Mouse (Mus musculus) forebrain, embryonic 11.5 days (tissue): ENCODE results near the gene Pth1r. TPM values are rescaled to one million over a fixed set of nuclear protein-coding genes. Genes with fewer than 3 reads are reported as not detected.
A peak's percentile ranks its signal among the peaks of the same experiment; 100 is the strongest.

Source experiments
- ATAC-seq: fragments of 200-750 bp; cut with Nextera tagmentation; replicated peaks from 2 replicates; pipeline ENCODE4 v1.8.0; 2017; ENCODE audit warnings: moderate TSS enrichment; ENCODE audit not compliant: low FRiP score
- DNase-seq: peaks from one replicate; pipeline ENCODE4 v3.0.0-alpha.2; 2017; ENCODE audit warnings: low spot score
- H3K27ac ChIP-seq: fragments of 300-500 bp; sonication (generic); 2 replicates; pipeline ENCODE4 v1.5.1; 2014; ENCODE audit warnings: low read depth, low read length
- H3K27me3 ChIP-seq: fragments of 300-500 bp; sonication (generic); 2 replicates; pipeline ENCODE4 v1.6.1; 2014; ENCODE audit warnings: mild to moderate bottlenecking, low read length, mixed read lengths; ENCODE audit not compliant: control insufficient read depth, insufficient read depth
- H3K36me3 ChIP-seq: fragments of 300-500 bp; sonication (generic); 2 replicates; pipeline ENCODE4 v1.6.1; 2014; ENCODE audit warnings: mild to moderate bottlenecking, low read length, moderate library complexity, mixed read lengths; ENCODE audit not compliant: control insufficient read depth, insufficient read depth
- H3K4me1 ChIP-seq: fragments of 300-500 bp; sonication (generic); replicated peaks from 2 replicates; pipeline ENCODE4 v1.6.1; 2014; ENCODE audit warnings: low read length, mixed read lengths; ENCODE audit not compliant: control insufficient read depth, insufficient read depth
- H3K4me2 ChIP-seq: fragments of 300-500 bp; sonication (generic); 2 replicates; pipeline ENCODE4 v1.6.1; 2014; ENCODE audit warnings: low read depth, mild to moderate bottlenecking, low read length, moderate library complexity, mixed read lengths; ENCODE audit not compliant: severe bottlenecking
- H3K4me3 ChIP-seq: fragments of 300-500 bp; sonication (generic); 2 replicates; pipeline ENCODE4 v1.5.1; 2014; ENCODE audit warnings: low read depth, low read length
- H3K9ac ChIP-seq: fragments of 300-500 bp; sonication (generic); 2 replicates; pipeline ENCODE4 v1.6.1; 2014; ENCODE audit warnings: low read length
- H3K9me3 ChIP-seq: fragments of 300-500 bp; sonication (generic); 2 replicates; pipeline ENCODE4 v1.6.1; 2016; ENCODE audit warnings: low read length, mixed read lengths; ENCODE audit not compliant: control insufficient read depth
- WGBS: fragments of 180-500 bp; shearing (Covaris S2); extraction: QIAGEN DNeasy Blood & Tissue Kit; methylation state at CpG from one replicate; pipeline ENCODE4 v1.1.7; 2014; 5-methylcytosine and 5-hydroxymethylcytosine counted together
- polyA plus RNA-seq: library from polyadenylated mRNA; unstranded; fragments of >200 nt; fragmentation: Nextera tagmentation; extraction: Ambion mirVana; gene quantifications from 2 replicates; pipeline ENCODE4 v1.2.1, GENCODE M21; 2014

Pth1r gene
- polyA plus RNA-seq, 1 experiment from 2014 or later = 21.3 TPM

DNA sequence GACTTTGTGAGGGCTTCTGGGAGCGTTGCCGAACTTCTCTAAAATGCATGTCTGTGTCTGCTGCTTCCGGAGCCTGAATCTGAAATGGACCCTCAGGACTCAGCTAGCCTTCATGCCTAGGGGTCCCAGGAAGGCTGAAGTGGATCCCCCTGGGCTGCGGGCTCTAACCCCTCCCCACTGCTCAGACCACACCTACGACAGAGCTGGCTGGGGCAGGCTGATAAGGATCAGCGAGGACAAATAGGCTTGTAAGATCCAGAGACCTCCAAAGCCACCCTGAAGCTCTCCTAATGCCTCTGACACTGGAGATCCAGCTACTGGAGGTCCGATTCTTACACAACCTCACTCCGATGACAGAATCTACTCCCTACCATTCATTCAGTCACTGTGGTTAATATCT, 13.8 kb downstream of the Pth1r start:
- H3K4me2 ChIP-seq = peak overlapping the region; percentile 62

DNA sequence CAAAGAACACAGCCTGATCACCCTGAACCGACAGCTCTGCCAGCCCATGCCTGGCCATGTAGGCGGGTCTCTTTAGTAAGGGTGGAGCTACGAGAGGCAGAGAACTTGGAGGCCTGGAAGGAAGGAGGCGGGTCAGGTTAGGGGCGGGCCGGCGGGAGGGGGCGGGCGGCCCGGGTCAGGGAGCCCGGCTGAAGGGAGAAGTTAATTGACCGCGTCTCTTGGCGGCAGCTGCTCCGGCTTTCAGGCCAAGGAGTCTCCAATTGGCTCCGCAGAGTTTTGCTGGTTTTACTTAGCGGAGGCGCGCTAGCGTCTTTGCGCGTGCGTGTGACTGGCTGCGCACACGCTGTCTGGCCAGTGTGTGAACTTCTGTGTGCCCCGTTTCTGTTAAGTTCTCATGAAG, 14.3 kb downstream of the Pth1r start:
- Histone ChIP-seq H3K9ac (peak overlapping the region; percentile 45; the same call in 1 of the 2 replicates), H3K9me3 (no peaks in the 10 kb centered on the region), H3K27me3 (peaks cover 11% of the 10 kb centered on the region), H3K36me3 (no peaks in the 10 kb centered on the region), H3K4me1 (peaks cover 4% of the 10 kb centered on the region), H3K4me3 (peak overlapping the region; percentile 36), H3K4me2 (peak overlapping the region; percentile 62), H3K27ac (no peak overlapping the region)
- WGBS = 0% methylated on average over 25 of the region's 26 CpGs
- DNase-seq (peak; percentile 88), ATAC-seq (peak; percentile 90)

More for the DNA sequence above, 13.8 kb downstream of the Pth1r start:
- Histone ChIP-seq H3K9me3 (no peaks in the 10 kb centered on the region), H3K9ac (peak overlapping the region; percentile 45; the same call in 1 of the 2 replicates), H3K27ac (no peak overlapping the region), H3K4me1 (peaks cover 4% of the 10 kb centered on the region), H3K36me3 (no peaks in the 10 kb centered on the region), H3K4me3 (peak overlapping the region; percentile 36), H3K27me3 (peaks cover 7% of the 10 kb centered on the region; the same call in 1 of the 2 replicates)
- ATAC-seq = peak; percentile 43; the same call in 1 of the 2 replicates
- no peak for DNase-seq
- 12% methylated on average over 8 of the region's 8 CpGs for WGBS

DNA sequence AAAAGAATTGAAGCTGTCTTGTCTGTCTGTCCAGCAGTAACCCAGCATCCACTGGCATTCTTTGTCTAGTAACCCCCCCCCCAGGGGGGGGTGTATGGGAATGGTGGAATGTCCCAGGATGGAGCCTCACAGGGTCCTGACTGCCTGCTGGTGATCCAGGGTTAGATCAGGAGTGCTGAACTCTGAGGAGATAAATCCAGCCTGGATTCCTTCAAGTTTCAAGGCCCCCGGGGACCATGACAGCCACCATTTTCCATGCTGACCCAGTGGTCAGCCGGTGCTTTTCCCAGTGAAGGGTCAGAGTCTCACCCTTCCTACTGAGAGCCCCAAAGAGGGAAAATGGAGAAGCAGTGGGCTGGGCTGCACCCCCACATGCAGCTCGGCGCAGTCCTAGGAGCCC, 15.1 kb downstream of the Pth1r start:
- no peak overlapping the region for H3K4me3 ChIP-seq
- 60% methylated on average over 4 of the region's 4 CpGs for WGBS
- no peaks in the 10 kb centered on the region for H3K36me3 ChIP-seq
- H3K4me2 ChIP-seq = no peak overlapping the region
- no peak overlapping the region for H3K27ac ChIP-seq
- no peak overlapping the region for H3K9ac ChIP-seq
- ATAC-seq (no peak), DNase-seq (no peak)
- no peaks in the 10 kb centered on the region for H3K9me3 ChIP-seq
- H3K4me1 ChIP-seq = peaks cover 8% of the 10 kb centered on the region
- H3K27me3 ChIP-seq = peaks cover 19% of the 10 kb centered on the region

DNA sequence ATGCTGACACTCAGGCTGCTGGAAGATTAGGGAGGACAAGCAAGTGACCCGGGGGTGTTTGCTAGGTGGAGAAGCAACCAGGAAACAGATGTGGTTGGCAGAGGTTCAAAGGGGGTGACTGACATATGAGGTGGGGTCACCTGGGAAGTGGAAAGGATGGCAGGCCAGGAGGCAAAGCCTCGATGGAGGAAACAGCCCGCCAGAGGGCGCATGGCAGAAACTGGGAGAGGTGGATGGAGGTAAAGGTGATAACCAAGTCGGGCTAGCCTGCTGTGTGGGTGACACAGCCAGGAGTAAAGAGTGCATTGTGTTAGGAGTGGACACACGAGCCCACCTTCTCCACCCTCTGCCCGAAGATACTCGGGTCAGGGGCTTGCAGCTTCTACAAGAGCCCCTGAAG, 17.1 kb downstream of the Pth1r start:
- Histone ChIP-seq H3K4me2 (no peak overlapping the region), H3K4me3 (no peak overlapping the region), H3K9ac (no peak overlapping the region), H3K36me3 (no peaks in the 10 kb centered on the region), H3K27ac (no peak overlapping the region), H3K4me1 (peaks cover 14% of the 10 kb centered on the region), H3K9me3 (no peaks in the 10 kb centered on the region), H3K27me3 (peaks cover 29% of the 10 kb centered on the region)
- WGBS = 16% methylated on average over 8 of the region's 8 CpGs
- peak; percentile 67 for DNase-seq
- no peak for ATAC-seq

DNA sequence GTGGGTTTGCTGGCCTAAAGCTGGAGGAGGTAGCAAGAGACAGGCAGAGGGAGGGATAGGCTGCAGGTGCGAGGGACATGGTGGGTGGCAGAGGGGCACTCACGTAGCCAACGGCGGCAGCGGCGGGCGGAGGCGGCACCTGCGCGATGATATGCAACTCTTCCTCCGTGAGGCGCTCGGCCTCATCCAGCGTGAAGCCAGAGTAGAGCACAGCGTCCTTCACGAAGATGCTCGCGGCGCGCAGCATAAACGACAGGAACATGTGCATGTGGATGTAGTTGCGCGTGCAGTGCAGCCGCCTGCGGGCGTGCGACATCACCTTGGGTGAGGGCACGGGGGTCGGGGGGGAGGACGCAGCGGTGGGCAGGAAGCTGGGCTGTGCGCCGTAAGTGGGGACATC, 20.1 kb downstream of the Pth1r start:
- H3K4me1 ChIP-seq = peaks cover 10% of the 10 kb centered on the region; the same call in 1 of the 2 replicates
- no peak for DNase-seq

DNA sequence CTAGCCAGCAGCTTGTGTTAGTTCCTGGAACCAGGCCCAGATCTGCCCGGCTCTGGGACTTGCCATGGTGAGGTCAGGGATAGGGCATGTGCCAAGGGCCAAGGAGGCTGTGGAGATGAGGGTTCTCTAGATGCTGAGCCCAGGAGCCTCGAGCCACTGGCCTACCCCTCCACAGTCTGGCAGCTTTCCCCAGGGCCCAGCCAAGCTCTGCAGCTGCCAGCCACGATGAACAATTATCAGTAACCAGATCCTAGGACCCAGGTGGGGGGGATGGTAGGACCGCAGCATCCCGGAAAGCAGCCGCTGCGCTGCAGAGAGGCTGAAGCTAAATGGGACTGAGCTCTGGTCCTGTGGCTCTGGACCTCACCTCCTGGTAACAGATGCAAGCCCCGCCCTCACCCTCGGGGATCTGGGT, 21.2 kb downstream of the Pth1r start:
- 14% methylated on average over 9 of the region's 9 CpGs for WGBS
- no peak overlapping the region for H3K27ac ChIP-seq
- no peaks in the 10 kb centered on the region for H3K36me3 ChIP-seq
- no peaks in the 10 kb centered on the region for H3K9me3 ChIP-seq
- H3K4me2 ChIP-seq = no peak overlapping the region
- DNase-seq (no peak), ATAC-seq (no peak; the same call in 1 of the 2 replicates)
- peaks cover 29% of the 10 kb centered on the region for H3K27me3 ChIP-seq
- H3K4me1 ChIP-seq = peaks cover 10% of the 10 kb centered on the region; the same call in 1 of the 2 replicates
- no peak overlapping the region for H3K4me3 ChIP-seq
- no peak overlapping the region for H3K9ac ChIP-seq

More for the DNA sequence above, 20.1 kb downstream of the Pth1r start:
- peaks cover 29% of the 10 kb centered on the region for H3K27me3 ChIP-seq
- H3K4me3 ChIP-seq = peak overlapping the region; percentile 15; the same call in 1 of the 2 replicates
- H3K36me3 ChIP-seq = no peaks in the 10 kb centered on the region
- ATAC-seq = no peak
- no peaks in the 10 kb centered on the region for H3K9me3 ChIP-seq
- H3K4me2 ChIP-seq = peak overlapping the region; percentile 41
- 6% methylated on average over 33 of the region's 33 CpGs for WGBS
- peak overlapping the region; percentile 29 for H3K9ac ChIP-seq
- H3K27ac ChIP-seq = no peak overlapping the region

DNA sequence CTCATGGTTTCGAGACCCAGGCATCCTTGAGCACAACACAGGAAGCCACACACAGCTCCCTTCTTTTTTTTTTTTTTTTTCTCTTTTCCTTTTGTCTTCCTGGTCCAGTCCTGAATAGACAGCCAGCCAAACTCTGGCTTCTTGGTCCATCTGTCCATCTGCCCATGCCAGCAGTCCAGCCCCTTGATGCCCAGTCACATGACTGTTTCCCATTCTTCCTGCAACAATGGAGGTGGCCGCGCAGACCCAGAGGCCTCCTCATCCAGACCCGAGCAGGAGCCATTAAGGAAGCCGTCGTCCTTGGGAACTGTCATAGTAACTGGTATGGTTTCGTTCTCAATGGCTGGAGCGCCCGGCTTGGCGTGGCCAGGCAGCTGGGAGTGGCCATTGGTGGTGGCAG, 24.9 kb downstream of the Pth1r start:
- no peak for DNase-seq
- no peaks in the 10 kb centered on the region for H3K36me3 ChIP-seq
- WGBS = 83% methylated on average over 10 of the region's 10 CpGs
- H3K9ac ChIP-seq = no peak overlapping the region
- no peak overlapping the region for H3K4me3 ChIP-seq
- peaks cover 7% of the 10 kb centered on the region; the same call in 1 of the 2 replicates for H3K4me1 ChIP-seq
- peaks cover 15% of the 10 kb centered on the region for H3K27me3 ChIP-seq
- H3K27ac ChIP-seq = no peak overlapping the region
- H3K9me3 ChIP-seq = no peaks in the 10 kb centered on the region
- H3K4me2 ChIP-seq = no peak overlapping the region
- no peak for ATAC-seq

DNA sequence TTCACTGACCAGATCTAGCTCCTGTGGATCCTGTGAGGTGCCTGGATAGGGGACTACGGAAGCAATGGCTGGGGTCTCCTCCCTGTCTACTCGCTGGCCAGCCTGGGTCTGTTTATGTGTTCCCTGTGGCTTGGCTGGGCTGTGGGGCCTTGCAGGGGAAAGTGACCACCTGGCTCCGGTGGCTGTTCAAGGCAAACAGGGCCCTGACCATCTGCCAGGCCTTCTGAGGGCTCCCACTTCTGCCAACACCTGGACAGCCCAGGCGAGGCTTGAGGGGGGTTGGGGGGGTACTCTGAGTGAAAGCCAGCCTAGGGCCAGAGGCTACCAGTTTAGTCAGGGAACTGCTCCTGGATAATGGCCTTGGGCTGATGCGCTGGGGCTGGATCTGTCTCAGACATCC, 27.0 kb downstream of the Pth1r start:
- no peaks in the 10 kb centered on the region for H3K9me3 ChIP-seq
- no peak overlapping the region for H3K4me2 ChIP-seq
- no peaks in the 10 kb centered on the region for H3K36me3 ChIP-seq
- no peaks in the 10 kb centered on the region for H3K27me3 ChIP-seq
- DNase-seq = no peak
- no peak for ATAC-seq
- no peaks in the 10 kb centered on the region for H3K4me1 ChIP-seq
- H3K27ac ChIP-seq = no peak overlapping the region
- H3K9ac ChIP-seq = no peak overlapping the region
- 72% methylated on average over 5 of the region's 5 CpGs for WGBS
- H3K4me3 ChIP-seq = no peak overlapping the region

DNA sequence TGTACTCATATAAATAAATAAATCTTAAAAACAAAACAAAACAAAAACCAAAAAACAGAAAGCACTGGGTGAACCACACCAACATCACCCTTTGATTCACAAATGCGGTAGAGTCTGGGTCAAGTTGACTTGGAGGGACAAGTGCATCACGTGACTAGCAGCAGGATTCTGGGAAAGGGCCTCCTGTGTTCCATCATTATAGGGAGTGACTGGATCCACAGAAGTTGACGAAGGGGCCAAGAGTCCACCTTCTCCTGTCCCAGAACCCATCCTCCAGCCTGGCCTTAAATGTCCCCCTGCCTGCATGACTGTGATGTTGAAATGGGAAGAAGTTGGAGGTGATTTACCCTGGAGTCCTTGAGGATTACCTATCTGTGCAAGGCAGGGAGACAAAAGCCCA, 28.1 kb downstream of the Pth1r start:
- Histone ChIP-seq H3K4me1 (no peaks in the 10 kb centered on the region), H3K4me3 (no peak overlapping the region), H3K4me2 (no peak overlapping the region), H3K27me3 (no peaks in the 10 kb centered on the region), H3K36me3 (no peaks in the 10 kb centered on the region), H3K9me3 (no peaks in the 10 kb centered on the region), H3K27ac (no peak overlapping the region), H3K9ac (no peak overlapping the region)
- WGBS = 87% methylated on average over 3 of the region's 3 CpGs
- ATAC-seq (no peak), DNase-seq (no peak)
